Mouse (Mus musculus) heart, postnatal 10 days (tissue): ENCODE measurements at regions not wholly inside any gene's neighbourhood (a gene's known extent, or its start where the extent isn't known, plus 50 kb on each side); places are given as distances from the start of the nearest gene placed in this dataset.
A peak's percentile ranks its signal among the peaks of the same experiment; 100 is the strongest.

ENCODE experiments used
- DNase-seq, 2 experiments: peaks; one replicate each; pipeline ENCODE4 v3.0.0; 2021
- intact Hi-C: fragments of 180-260 bp; cut with DNase I; formaldehyde crosslinking; loops from one replicate; pipeline ENCODE4 v1.15.1; 2025

GRCm38 (mm10) chr2:169244572-169244971 lies 289.2 kb upstream of the Zfp64 start:
- intact Hi-C loops: no loop called here
- no peak for DNase-seq

- DNase-seq: no peak
- intact Hi-C loops: no loop called here
Observed at GRCm38 (mm10) chr2:169243981-169244380, 288.6 kb upstream of the Zfp64 start.

GRCm38 (mm10) chr2:169237856-169238255 lies 282.5 kb upstream of the Zfp64 start:
- DNase-seq: no peak
- intact Hi-C loops: no loop called here

- intact Hi-C loops: no loop called here
- no peak for DNase-seq
Observed at GRCm38 (mm10) chr2:169237321-169237720, 281.9 kb upstream of the Zfp64 start.

GRCm38 (mm10) chr2:169234368-169235070 lies 279.1 kb upstream of the Zfp64 start:
- DNase-seq: no peak
- intact Hi-C loops: no loop called here

GRCm38 (mm10) chr2:169233151-169234123 lies 278.1 kb upstream of the Zfp64 start:
- intact Hi-C loops: no loop called here
- DNase-seq: no peak

GRCm38 (mm10) chr2:169222264-169222663 lies 266.9 kb upstream of the Zfp64 start:
- intact Hi-C loops: no loop called here
- no peak for DNase-seq

- intact Hi-C loops: no loop called here
Observed at GRCm38 (mm10) chr2:169221141-169221540, 265.8 kb upstream of the Zfp64 start.

GRCm38 (mm10) chr2:169215546-169216043 lies 260.2 kb upstream of the Zfp64 start:
- no peak for DNase-seq
- intact Hi-C loops: no loop called here

More at GRCm38 (mm10) chr2:169221141-169221540, 265.8 kb upstream of the Zfp64 start:
- DNase-seq: no peak

GRCm38 (mm10) chr2:169214396-169214795 lies 259.0 kb upstream of the Zfp64 start:
- no peak for DNase-seq
- intact Hi-C loops: no loop called here

- peak; percentile 44 to 52 for DNase-seq
- intact Hi-C loops: no loop called here
Observed at GRCm38 (mm10) chr2:169213314-169213713, 257.9 kb upstream of the Zfp64 start.

- no peak for DNase-seq
- intact Hi-C loops: no loop called here
Observed at GRCm38 (mm10) chr2:169212676-169213257, 257.4 kb upstream of the Zfp64 start.

GRCm38 (mm10) chr2:169204254-169204752 lies 248.9 kb upstream of the Zfp64 start:
- intact Hi-C loops: no loop called here

GRCm38 (mm10) chr2:169191974-169192373 lies 236.6 kb upstream of the Zfp64 start:
- intact Hi-C loops: no loop called here
- DNase-seq: no peak

More at GRCm38 (mm10) chr2:169204254-169204752, 248.9 kb upstream of the Zfp64 start:
- peak; percentile 5 to 9 for DNase-seq

- intact Hi-C loops: no loop called here
- DNase-seq: no peak
Observed at GRCm38 (mm10) chr2:169191465-169191864, 236.1 kb upstream of the Zfp64 start.

GRCm38 (mm10) chr2:169177565-169177964 lies 222.2 kb upstream of the Zfp64 start:
- no peak for DNase-seq
- intact Hi-C loops: no loop called here

- DNase-seq: no peak
- intact Hi-C loops: no loop called here
Observed at GRCm38 (mm10) chr2:169168795-169169194, 213.4 kb upstream of the Zfp64 start.

GRCm38 (mm10) chr2:169168376-169168775 lies 213.0 kb upstream of the Zfp64 start:
- DNase-seq: no peak

GRCm38 (mm10) chr2:169161651-169162050 lies 206.3 kb upstream of the Zfp64 start:
- DNase-seq: no peak
- intact Hi-C loops: no loop called here

More at GRCm38 (mm10) chr2:169168376-169168775, 213.0 kb upstream of the Zfp64 start:
- intact Hi-C loops: no loop called here

- intact Hi-C loops: no loop called here
- DNase-seq: no peak
Observed at GRCm38 (mm10) chr2:169158760-169159159, 203.4 kb upstream of the Zfp64 start.
